Mouse (Mus musculus): Measurements from ENCODE around the gene Grid1. TPM values are rescaled to one million over a fixed set of nuclear protein-coding genes. Genes with fewer than 3 reads are reported as not detected.

The Grid1 gene
- polyA plus RNA-seq, 1 experiment from 2014 or later, result 7.1 TPM

DNA sequence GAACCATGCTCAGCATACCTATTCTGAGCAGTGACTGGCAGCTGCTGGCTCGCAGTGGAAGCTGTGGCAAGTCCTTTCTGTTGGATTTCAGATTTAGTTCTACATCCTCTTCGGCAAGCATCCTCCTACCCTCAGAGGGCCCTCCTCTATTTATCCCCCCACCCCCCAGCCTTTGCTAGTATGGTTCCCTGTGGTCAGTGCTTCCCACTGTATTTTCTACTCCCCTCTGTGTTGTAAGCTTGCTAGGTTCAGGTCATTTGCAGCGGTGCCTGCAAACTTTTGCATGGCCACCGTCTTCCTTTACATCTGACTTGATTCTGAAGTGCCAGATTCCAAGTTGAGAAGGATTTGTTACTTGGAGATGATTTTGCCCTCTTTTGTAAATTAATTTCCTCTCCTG is 378.5 kb downstream of the Grid1 start:
- 72% methylated on average over 4 of the region's 4 CpGs for WGBS
- no peak overlapping the region for H3K9ac ChIP-seq
- no peaks in the 10 kb centered on the region for H3K27me3 ChIP-seq
- no peak overlapping the region for H3K4me3 ChIP-seq
- no peaks in the 10 kb centered on the region for H3K9me3 ChIP-seq
- H3K4me1 ChIP-seq (replicated peaks), result peaks cover 12% of the 10 kb centered on the region; the same call in 1 of the 2 replicates
- no peak overlapping the region for H3K27ac ChIP-seq (replicated peaks)
- no peaks in the 10 kb centered on the region for H3K36me3 ChIP-seq
- no peak overlapping the region for H3K4me2 ChIP-seq
- ATAC-seq (ENCODE audit: low FRiP score, low read depth), result no peak

DNA sequence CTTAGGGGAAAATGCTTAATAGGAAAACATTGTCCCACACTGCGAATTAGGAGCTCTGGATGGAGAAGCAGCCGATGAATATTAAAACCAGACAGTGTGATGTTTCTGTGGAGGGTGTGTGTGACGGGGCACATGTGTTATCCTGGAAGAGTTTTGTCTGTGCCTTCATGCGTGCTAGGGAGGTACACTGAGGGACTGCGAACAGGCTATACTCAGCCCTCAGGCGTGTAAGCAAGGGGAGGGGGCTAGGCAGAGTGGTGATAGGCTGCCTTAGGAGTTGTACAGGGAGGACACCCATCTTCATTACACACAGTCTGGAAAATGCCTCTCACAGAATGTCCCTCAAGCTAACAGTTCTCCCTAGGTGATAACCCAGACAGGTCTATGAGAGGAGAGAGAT is 379.0 kb downstream of the Grid1 start:
- Histone ChIP-seq H3K4me3 (no peak overlapping the region), H3K36me3 (no peaks in the 10 kb centered on the region), H3K4me1 (replicated peaks) (peaks cover 12% of the 10 kb centered on the region; the same call in 1 of the 2 replicates), H3K4me2 (no peak overlapping the region), H3K9ac (no peak overlapping the region), H3K9me3 (no peaks in the 10 kb centered on the region), H3K27ac (replicated peaks) (no peak overlapping the region), H3K27me3 (no peaks in the 10 kb centered on the region)
- 59% methylated on average over 6 of the region's 6 CpGs for WGBS
- peak; percentile 84 for ATAC-seq (ENCODE audit: low FRiP score, low read depth)

DNA sequence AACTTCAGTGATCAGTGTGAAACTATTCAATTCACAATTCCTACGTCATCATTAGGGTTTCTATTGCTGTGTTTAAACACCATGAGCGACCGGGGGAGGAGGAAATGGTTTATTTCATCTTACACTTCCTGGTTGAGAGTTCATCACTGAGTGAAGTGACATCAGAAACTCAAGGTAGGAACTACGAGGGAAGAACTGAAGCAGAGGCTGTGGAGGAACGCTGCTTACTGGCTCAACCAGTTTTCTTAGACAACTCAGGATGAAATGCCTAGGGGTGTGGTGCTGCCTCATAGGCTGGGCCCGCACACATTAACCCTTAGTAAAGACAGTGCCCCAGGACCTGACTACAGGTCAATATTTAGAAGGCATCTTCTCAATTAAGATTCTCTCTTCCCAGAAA is 389.5 kb downstream of the Grid1 start:
- no peak for ATAC-seq (ENCODE audit: low FRiP score, low read depth)
- Histone ChIP-seq H3K36me3 (no peaks in the 10 kb centered on the region), H3K9me3 (no peaks in the 10 kb centered on the region), H3K4me3 (no peak overlapping the region), H3K9ac (no peak overlapping the region), H3K27me3 (no peaks in the 10 kb centered on the region), H3K4me2 (no peak overlapping the region), H3K4me1 (replicated peaks) (no peaks in the 10 kb centered on the region), H3K27ac (replicated peaks) (no peak overlapping the region)
- 74% methylated on average over 6 of the region's 6 CpGs for WGBS

DNA sequence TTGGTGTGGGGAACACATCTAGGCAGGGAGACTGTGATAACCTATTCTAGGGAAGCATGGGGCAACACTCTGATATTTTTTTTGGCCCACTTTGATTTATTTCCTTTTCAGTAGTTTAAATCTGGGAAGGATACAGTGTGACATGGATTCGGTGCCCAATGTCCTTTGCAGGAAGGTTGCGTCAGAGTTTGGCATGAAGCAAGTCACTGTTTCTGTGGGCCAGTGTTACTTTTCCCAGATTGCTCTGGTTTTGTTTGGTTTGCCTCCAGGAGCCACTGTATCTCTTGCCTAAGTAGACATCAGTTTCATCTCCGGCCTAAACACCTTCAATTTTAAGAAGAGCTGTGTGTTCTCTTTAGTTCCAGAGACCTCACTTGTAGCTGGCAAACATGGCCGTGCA is 399.1 kb downstream of the Grid1 start:
- H3K4me3 ChIP-seq, result no peak overlapping the region
- no peaks in the 10 kb centered on the region for H3K9me3 ChIP-seq
- 97% methylated on average over 4 of the region's 4 CpGs for WGBS
- H3K27me3 ChIP-seq, result no peaks in the 10 kb centered on the region
- H3K27ac ChIP-seq (replicated peaks), result no peak overlapping the region
- no peak overlapping the region for H3K9ac ChIP-seq
- H3K4me1 ChIP-seq (replicated peaks), result no peaks in the 10 kb centered on the region
- no peaks in the 10 kb centered on the region for H3K36me3 ChIP-seq
- H3K4me2 ChIP-seq, result no peak overlapping the region
- no peak for ATAC-seq (ENCODE audit: low FRiP score, low read depth)

DNA sequence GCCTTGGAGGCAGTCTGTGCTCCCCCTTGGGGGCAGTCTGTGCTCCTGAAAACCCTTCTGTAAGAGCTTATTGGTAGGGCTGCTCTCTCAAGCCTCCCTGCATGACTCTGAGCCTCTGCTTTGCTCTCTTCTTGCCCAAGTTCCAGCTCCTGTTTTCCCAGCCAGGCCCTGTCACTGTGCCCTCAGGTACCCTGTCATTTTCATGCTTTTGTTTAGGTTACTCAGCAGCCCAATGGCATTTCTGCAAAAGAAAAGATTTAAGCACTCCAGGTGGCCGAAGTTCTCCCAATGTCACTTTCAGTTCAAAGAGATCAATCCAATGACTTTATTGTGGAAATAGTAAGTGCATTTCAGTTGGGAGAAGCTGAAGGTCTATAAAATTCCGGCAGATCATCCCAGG is 402.3 kb downstream of the Grid1 start:
- H3K27ac ChIP-seq (replicated peaks), result no peak overlapping the region
- H3K27me3 ChIP-seq, result no peaks in the 10 kb centered on the region
- no peak overlapping the region for H3K9ac ChIP-seq
- no peaks in the 10 kb centered on the region for H3K36me3 ChIP-seq
- H3K4me2 ChIP-seq, result no peak overlapping the region
- no peak for ATAC-seq (ENCODE audit: low FRiP score, low read depth)
- H3K4me3 ChIP-seq, result no peak overlapping the region
- H3K4me1 ChIP-seq (replicated peaks), result no peaks in the 10 kb centered on the region
- H3K9me3 ChIP-seq, result no peaks in the 10 kb centered on the region
- WGBS, result 82% methylated on average over 2 of the region's 2 CpGs

DNA sequence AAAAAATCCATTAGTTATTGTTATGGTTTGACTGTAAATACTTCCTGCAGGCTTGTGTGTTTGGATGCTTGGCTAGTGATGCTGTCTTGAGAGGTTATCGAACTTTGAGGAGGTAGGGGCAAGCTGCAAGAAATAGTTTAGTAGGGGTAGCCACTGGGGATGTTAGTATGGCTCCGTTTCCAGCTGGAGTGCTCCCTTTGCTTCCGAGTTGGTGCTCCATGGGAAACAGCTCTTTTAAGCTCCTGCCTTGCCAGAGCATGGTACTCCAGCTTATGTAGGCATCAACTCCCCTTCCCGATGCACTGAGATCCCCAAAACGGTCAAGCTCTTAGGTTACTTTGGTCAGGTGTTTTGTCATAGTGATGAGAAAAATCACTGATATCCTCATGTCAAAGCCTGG is 407.7 kb downstream of the Grid1 start:
- no peak for ATAC-seq (ENCODE audit: low FRiP score, low read depth)
- no peaks in the 10 kb centered on the region for H3K4me1 ChIP-seq (replicated peaks)
- H3K4me3 ChIP-seq, result no peak overlapping the region
- H3K27me3 ChIP-seq, result no peaks in the 10 kb centered on the region
- no peak overlapping the region for H3K27ac ChIP-seq (replicated peaks)
- no peak overlapping the region for H3K9ac ChIP-seq
- no peaks in the 10 kb centered on the region for H3K36me3 ChIP-seq
- H3K9me3 ChIP-seq, result no peaks in the 10 kb centered on the region
- no peak overlapping the region for H3K4me2 ChIP-seq
- WGBS, result 91% methylated on average over 5 of the region's 5 CpGs

DNA sequence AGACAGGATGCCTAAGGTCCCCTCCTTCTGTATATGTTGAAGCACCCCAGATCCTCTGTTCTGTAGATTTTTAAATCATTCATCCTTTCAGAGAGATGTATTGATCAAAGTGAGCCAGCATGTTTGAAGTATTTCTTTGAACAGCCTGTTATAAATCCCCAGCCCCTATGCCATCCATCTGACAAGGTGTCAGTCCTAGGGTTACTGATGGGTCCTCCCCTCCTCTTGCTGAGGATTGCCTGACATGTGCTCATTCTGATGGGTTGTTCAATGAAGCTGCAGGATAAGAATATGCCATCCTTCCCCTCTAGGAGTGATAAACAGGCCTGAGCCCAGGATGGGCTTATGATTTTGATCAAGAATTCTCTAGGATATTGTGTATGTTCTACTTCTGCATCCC is 411.5 kb downstream of the Grid1 start:
- no peaks in the 10 kb centered on the region for H3K4me1 ChIP-seq (replicated peaks)
- no peak overlapping the region for H3K9ac ChIP-seq
- H3K4me3 ChIP-seq, result no peak overlapping the region
- no peaks in the 10 kb centered on the region for H3K27me3 ChIP-seq
- H3K4me2 ChIP-seq, result no peak overlapping the region
- H3K9me3 ChIP-seq, result no peaks in the 10 kb centered on the region
- H3K36me3 ChIP-seq, result no peaks in the 10 kb centered on the region
- ATAC-seq (ENCODE audit: low FRiP score, low read depth), result no peak
- no peak overlapping the region for H3K27ac ChIP-seq (replicated peaks)

DNA sequence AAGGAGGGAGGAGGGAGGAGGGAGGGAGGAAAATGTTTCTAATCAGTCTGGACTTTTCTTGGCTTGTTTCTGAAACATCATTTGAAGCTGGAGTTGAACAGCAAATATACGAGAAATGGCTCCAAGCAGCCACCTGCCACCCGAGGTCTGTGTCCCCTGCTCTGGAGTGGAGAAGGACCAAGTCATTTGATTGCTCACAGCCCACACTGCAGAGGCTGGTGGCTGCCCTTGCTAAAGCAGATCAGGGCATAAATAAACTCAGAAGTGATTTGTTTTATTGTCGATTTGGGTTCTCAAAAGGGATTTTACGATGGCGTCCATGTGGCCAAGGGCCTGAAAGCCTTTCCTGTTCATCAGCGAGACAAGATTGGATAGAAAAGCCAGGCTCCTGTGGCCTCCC is 423.0 kb downstream of the Grid1 start:
- no peak for ATAC-seq (ENCODE audit: low FRiP score, low read depth)
- Histone ChIP-seq H3K4me3 (no peak overlapping the region), H3K9ac (no peak overlapping the region), H3K9me3 (no peaks in the 10 kb centered on the region), H3K27ac (replicated peaks) (no peak overlapping the region), H3K27me3 (no peaks in the 10 kb centered on the region), H3K4me1 (replicated peaks) (peaks cover 12% of the 10 kb centered on the region; the same call in 1 of the 2 replicates), H3K4me2 (no peak overlapping the region), H3K36me3 (no peaks in the 10 kb centered on the region)
- WGBS, result 77% methylated on average over 6 of the region's 6 CpGs

DNA sequence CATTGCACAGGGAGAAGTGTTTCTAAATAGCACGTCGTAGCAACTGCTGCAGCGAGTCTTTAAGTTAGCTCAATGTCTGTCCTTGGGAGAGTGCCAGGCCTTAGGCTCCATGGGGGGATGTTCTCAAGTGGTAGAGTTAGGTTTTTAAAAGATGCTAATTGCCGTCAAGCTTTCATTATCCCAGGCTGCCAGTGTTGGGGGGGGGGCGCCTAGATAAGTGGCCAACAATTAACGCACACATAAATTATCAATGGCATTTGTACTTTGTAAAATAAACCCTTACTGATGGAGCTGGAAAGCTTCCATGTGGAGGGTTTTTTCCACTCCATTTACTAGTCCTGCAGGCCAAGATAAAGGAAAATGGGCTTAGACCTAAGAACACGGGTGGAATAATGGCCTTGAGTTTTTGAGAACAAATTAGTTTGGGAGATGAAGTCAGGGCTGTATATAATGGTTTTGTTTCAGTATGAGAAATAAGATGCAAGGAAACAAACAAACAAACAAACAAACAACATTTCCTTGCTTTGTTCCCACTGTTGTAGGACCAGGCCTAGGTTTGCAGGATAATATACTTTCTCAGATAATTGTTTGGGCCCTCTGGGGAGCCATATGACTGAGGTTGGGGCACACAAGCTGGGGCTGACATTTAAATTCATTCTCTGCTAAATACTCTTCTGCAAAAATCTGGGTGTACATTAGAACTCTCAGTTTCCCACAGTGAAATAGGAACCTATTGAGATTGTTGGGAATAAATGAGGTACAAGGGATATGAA is 425.1 kb downstream of the Grid1 start:
- no peaks in the 10 kb centered on the region for H3K9me3 ChIP-seq
- no peak overlapping the region for H3K4me2 ChIP-seq
- 43% methylated on average over 7 of the region's 7 CpGs for WGBS
- no peaks in the 10 kb centered on the region for H3K27me3 ChIP-seq
- H3K9ac ChIP-seq, result no peak overlapping the region
- peak; percentile 55; the same call in 1 of the 2 replicates for ATAC-seq (ENCODE audit: low FRiP score, low read depth)
- H3K27ac ChIP-seq (replicated peaks), result no peak overlapping the region
- H3K4me3 ChIP-seq, result no peak overlapping the region
- no peaks in the 10 kb centered on the region for H3K36me3 ChIP-seq
- peaks cover 12% of the 10 kb centered on the region; the same call in 1 of the 2 replicates for H3K4me1 ChIP-seq (replicated peaks)

DNA sequence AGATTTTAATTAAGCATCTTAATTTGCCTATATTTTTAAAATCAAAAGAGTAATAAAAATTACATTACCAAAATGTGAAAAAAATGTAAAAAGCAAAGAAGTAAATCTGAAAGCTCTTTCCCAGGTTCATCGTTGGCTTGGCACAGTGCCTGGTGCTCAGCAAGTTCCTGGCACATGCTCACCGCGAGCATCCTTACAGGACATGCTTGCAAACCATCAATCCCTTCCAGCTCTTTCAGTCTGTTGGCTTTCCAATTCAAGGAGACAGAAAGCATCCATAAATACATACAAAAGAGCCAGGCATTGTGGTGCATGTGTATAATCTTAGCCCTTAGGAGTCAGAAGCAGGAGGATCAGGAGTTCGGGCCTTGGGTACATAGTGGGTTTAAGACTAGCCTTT is 430.5 kb downstream of the Grid1 start:
- ATAC-seq (ENCODE audit: low FRiP score, low read depth), result no peak; the same call in 1 of the 2 replicates

DNA sequence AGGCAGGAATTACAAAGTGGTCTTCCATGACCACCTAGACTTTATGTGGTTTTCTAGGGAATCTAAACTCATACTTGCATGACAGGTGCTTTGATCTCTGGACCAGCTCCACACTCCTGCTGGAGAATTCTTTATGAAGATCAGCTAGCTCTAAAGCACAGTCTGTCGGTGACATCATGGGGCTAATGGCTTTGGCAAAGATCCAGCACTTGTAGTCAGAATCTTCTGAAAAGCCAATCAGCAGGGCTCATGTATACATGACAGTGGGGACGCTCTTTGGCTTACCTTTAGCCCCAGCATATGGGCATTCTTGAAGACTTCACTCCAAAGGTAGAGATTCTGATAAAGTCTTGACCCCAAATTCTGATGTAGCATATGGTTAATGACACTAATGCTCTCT is 434.6 kb downstream of the Grid1 start:
- no peaks in the 10 kb centered on the region for H3K36me3 ChIP-seq
- H3K27ac ChIP-seq (replicated peaks), result no peak overlapping the region
- H3K27me3 ChIP-seq, result no peaks in the 10 kb centered on the region
- no peaks in the 10 kb centered on the region for H3K4me1 ChIP-seq (replicated peaks)
- H3K9me3 ChIP-seq, result no peaks in the 10 kb centered on the region
- H3K4me3 ChIP-seq, result no peak overlapping the region
- no peak overlapping the region for H3K9ac ChIP-seq
- peak; percentile 38; the same call in 1 of the 2 replicates for ATAC-seq (ENCODE audit: low FRiP score, low read depth)
- H3K4me2 ChIP-seq, result no peak overlapping the region
- 43% methylated on average over 2 of the region's 2 CpGs for WGBS

More for the DNA sequence above, 430.5 kb downstream of the Grid1 start:
- Histone ChIP-seq H3K4me2 (no peak overlapping the region), H3K4me3 (no peak overlapping the region), H3K4me1 (replicated peaks) (peaks cover 3% of the 10 kb centered on the region; the same call in 1 of the 2 replicates), H3K36me3 (no peaks in the 10 kb centered on the region), H3K9me3 (no peaks in the 10 kb centered on the region), H3K27me3 (no peaks in the 10 kb centered on the region), H3K27ac (replicated peaks) (no peak overlapping the region), H3K9ac (no peak overlapping the region)
- 36% methylated on average over 4 of the region's 4 CpGs for WGBS

DNA sequence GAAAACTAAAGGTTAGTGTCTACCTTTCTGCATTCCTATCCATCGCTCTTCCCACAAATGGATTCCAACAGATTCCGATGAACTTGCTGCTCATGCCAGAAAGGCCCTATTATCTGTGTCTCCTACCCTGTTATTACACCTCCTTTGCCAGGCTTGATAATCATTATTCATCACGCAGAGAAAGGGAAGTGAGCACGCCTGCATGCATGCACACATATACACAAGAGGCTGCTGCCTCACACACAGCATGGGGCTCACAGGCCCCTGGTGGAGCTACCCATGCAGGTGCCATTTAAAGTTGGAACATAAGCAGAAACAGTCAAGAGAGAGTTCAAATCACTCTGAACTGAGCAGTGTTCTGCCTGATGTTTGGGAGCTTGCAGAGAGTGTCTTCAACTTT is 450.4 kb downstream of the Grid1 start:
- no peak overlapping the region for H3K4me3 ChIP-seq
- H3K36me3 ChIP-seq, result no peaks in the 10 kb centered on the region
- 82% methylated on average over 4 of the region's 4 CpGs for WGBS
- H3K4me2 ChIP-seq, result no peak overlapping the region
- H3K27me3 ChIP-seq, result no peaks in the 10 kb centered on the region
- no peak overlapping the region for H3K9ac ChIP-seq
- no peak overlapping the region for H3K27ac ChIP-seq (replicated peaks)
- ATAC-seq (ENCODE audit: low FRiP score, low read depth), result no peak
- H3K4me1 ChIP-seq (replicated peaks), result no peaks in the 10 kb centered on the region
- H3K9me3 ChIP-seq, result no peaks in the 10 kb centered on the region

DNA sequence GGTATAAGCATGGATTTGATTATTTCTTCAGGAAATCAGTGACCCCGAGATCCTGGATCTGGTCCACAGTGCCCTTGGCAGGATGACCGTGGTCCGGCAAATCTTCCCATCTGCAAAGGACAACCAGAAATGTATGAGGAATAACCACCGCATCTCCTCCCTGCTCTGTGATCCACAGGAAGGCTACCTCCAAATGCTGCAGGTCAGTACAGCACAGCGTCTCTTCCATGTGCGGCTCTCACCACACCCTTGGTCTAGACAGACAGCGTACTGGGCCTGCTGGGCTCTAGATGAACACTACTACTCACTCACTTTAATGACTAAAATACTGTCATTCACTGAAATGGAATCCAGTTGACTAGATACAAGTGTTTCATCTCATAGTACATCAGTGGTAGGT is 489.3 kb downstream of the Grid1 start:
- Histone ChIP-seq H3K9ac (no peak overlapping the region), H3K4me1 (replicated peaks) (no peaks in the 10 kb centered on the region), H3K9me3 (no peaks in the 10 kb centered on the region), H3K36me3 (no peaks in the 10 kb centered on the region), H3K4me2 (no peak overlapping the region), H3K27ac (replicated peaks) (no peak overlapping the region), H3K4me3 (no peak overlapping the region), H3K27me3 (no peaks in the 10 kb centered on the region)
- WGBS, result 95% methylated on average over 7 of the region's 7 CpGs
- no peak for ATAC-seq (ENCODE audit: low FRiP score, low read depth)
